Mouse (Mus musculus) C2C12 (cell line): ENCODE measurements around the gene Npas2. TPM values are rescaled to one million over a fixed set of nuclear protein-coding genes. Genes with fewer than 3 reads are reported as not detected.

ENCODE experiments used
- H3K27me3 ChIP-seq: one replicate; pipeline ENCODE4 v1.6.1; 2011; ENCODE audit not compliant: control insufficient read depth, insufficient read depth, insufficient read length
- H3K36me3 ChIP-seq: one replicate; pipeline ENCODE4 v1.6.1; 2011; ENCODE audit not compliant: control insufficient read depth, insufficient read depth
- H3K4me3 ChIP-seq: one replicate; pipeline ENCODE4 v1.5.1; 2011; ENCODE audit warnings: mild to moderate bottlenecking, control low read depth; ENCODE audit not compliant: poor library complexity, insufficient read depth, severe bottlenecking
- H3K79me2 ChIP-seq: one replicate; pipeline ENCODE4 v1.6.1; 2011; ENCODE audit not compliant: control insufficient read depth, insufficient read depth
- H3K79me3 ChIP-seq: one replicate; pipeline ENCODE4 v1.6.1; 2011; ENCODE audit warnings: low read depth, control low read depth
- H3ac ChIP-seq: one replicate; pipeline ENCODE3; 2011; ENCODE audit warnings: low read depth; ENCODE audit not compliant: control insufficient read depth, insufficient read length
- CEBPB ChIP-seq: IDR thresholded peaks from one replicate; pipeline ENCODE4 v1.6.1; 2011; ENCODE audit warnings: low read depth, mild to moderate bottlenecking, control low read depth, moderate library complexity
- CTCF ChIP-seq: IDR thresholded peaks from one replicate; pipeline ENCODE4 v1.5.1; 2011; ENCODE audit not compliant: control insufficient read depth, insufficient read depth, insufficient read length
- FOSL1 ChIP-seq: IDR thresholded peaks from one replicate; pipeline ENCODE4 v1.8.0; 2011; ENCODE audit warnings: mild to moderate bottlenecking, low read length; ENCODE audit not compliant: poor library complexity, insufficient read depth, severe bottlenecking
- MAX ChIP-seq: IDR thresholded peaks from one replicate; pipeline ENCODE4 v1.6.1; 2011; ENCODE audit warnings: mild to moderate bottlenecking, control low read depth
- MYOD1 ChIP-seq: IDR thresholded peaks from one replicate; pipeline ENCODE4 v1.6.1; 2011; ENCODE audit warnings: low read depth; ENCODE audit not compliant: control insufficient read depth, insufficient read length
- MYOG ChIP-seq: IDR thresholded peaks from one replicate; pipeline ENCODE4 v1.6.1; 2011; ENCODE audit not compliant: control insufficient read depth, insufficient read length; ENCODE audit errors: extremely low read depth
- USF1 ChIP-seq: IDR thresholded peaks from one replicate; pipeline ENCODE4 v1.6.1; 2011; ENCODE audit warnings: low read depth, mild to moderate bottlenecking, control low read depth, moderate library complexity
- long read RNA-seq, 2 experiments: library from polyadenylated mRNA; unstranded; transcript quantifications; one replicate each; pipeline ENCODE4 v2.0.0; 2019 to 2020
- polyA plus RNA-seq: library from polyadenylated mRNA; unstranded; fragments of >200 nt; fragmentation: generic; extraction: Trizol; gene quantifications from one replicate; pipeline ENCODE4 v1.2.1, GENCODE M21; 2012; ENCODE audit warnings: missing spikeins

Npas2 gene
- not detected for polyA plus RNA-seq
- long read RNA-seq, experiment 1: 0 reads
- long read RNA-seq, experiment 2: 0 reads

GRCm38 (mm10) chr1:39192997-39193861 is at the start of gene Npas2:
Gene Npas2 (plus strand): TSS chr1:39193731.
- no peaks in the 10 kb centered on the region for H3K79me3 ChIP-seq
- TF ChIP-seq FOSL1 (no peak), MYOD1 (no peak), MYOG (no peak)
- peak within 1 kb of the TSS; percentile 48 for H3ac ChIP-seq
- H3K27me3 ChIP-seq: peaks cover 28% of the 10 kb centered on the region
- H3K36me3 ChIP-seq: no peaks in the 10 kb centered on the region
- H3K79me2 ChIP-seq: no peaks in the 10 kb centered on the region
- H3K4me3 ChIP-seq: no peak within 1 kb of the TSS

GRCm38 (mm10) chr1:39156778-39157177 is 36.8 kb upstream of the Npas2 start:
- TF ChIP-seq MAX (no peak), MYOG (no peak)
- Histone ChIP-seq H3K79me3 (no peaks in the 10 kb centered on the region), H3ac (no peak overlapping the region), H3K27me3 (peaks cover 3% of the 10 kb centered on the region), H3K79me2 (no peaks in the 10 kb centered on the region), H3K4me3 (no peak overlapping the region), H3K36me3 (no peaks in the 10 kb centered on the region)

- H3K79me3 ChIP-seq: no peaks in the 10 kb centered on the region
- no peak for TF ChIP-seq CTCF
- no peaks in the 10 kb centered on the region for H3K36me3 ChIP-seq
- H3K79me2 ChIP-seq: no peaks in the 10 kb centered on the region
- H3K4me3 ChIP-seq: no peak overlapping the region
- no peak overlapping the region for H3ac ChIP-seq
- peaks cover 11% of the 10 kb centered on the region for H3K27me3 ChIP-seq
Observed at GRCm38 (mm10) chr1:39160167-39160566, 33.4 kb upstream of the Npas2 start.

GRCm38 (mm10) chr1:39163077-39163476 is 30.5 kb upstream of the Npas2 start:
- H3K4me3 ChIP-seq: no peak overlapping the region
- no peaks in the 10 kb centered on the region for H3K79me3 ChIP-seq
- TF ChIP-seq CTCF (no peak), MYOD1 (no peak), CEBPB (no peak), MAX (no peak), FOSL1 (no peak), MYOG (no peak), USF1 (no peak)
- no peaks in the 10 kb centered on the region for H3K79me2 ChIP-seq
- no peaks in the 10 kb centered on the region for H3K36me3 ChIP-seq
- H3K27me3 ChIP-seq: peaks cover 8% of the 10 kb centered on the region
- H3ac ChIP-seq: no peak overlapping the region

GRCm38 (mm10) chr1:39176690-39177089 is 16.8 kb upstream of the Npas2 start:
- no peaks in the 10 kb centered on the region for H3K36me3 ChIP-seq
- no peaks in the 10 kb centered on the region for H3K79me3 ChIP-seq
- TF ChIP-seq FOSL1 (no peak), CEBPB (no peak), MYOG (no peak), CTCF (no peak), USF1 (no peak), MAX (no peak), MYOD1 (no peak)
- H3ac ChIP-seq: no peak overlapping the region
- no peak overlapping the region for H3K4me3 ChIP-seq
- H3K79me2 ChIP-seq: no peaks in the 10 kb centered on the region
- H3K27me3 ChIP-seq: no peaks in the 10 kb centered on the region

GRCm38 (mm10) chr1:39177211-39177610 is 16.3 kb upstream of the Npas2 start:
- H3K79me2 ChIP-seq: no peaks in the 10 kb centered on the region
- H3ac ChIP-seq: no peak overlapping the region
- TF ChIP-seq MYOD1 (no peak), MYOG (no peak), CEBPB (no peak), CTCF (no peak), USF1 (no peak), MAX (no peak), FOSL1 (no peak)
- H3K4me3 ChIP-seq: no peak overlapping the region
- H3K36me3 ChIP-seq: no peaks in the 10 kb centered on the region
- no peaks in the 10 kb centered on the region for H3K27me3 ChIP-seq
- H3K79me3 ChIP-seq: no peaks in the 10 kb centered on the region
